Mouse (Mus musculus) kidney, adult 2 months (tissue): ENCODE data around the gene Map3k9.

Source experiments
- CTCF ChIP-seq: fragments of 200-500 bp; conservative IDR thresholded peaks from 2 replicates; pipeline ENCODE4 v1.5.1; 2011; ENCODE audit warnings: low read depth, mild to moderate bottlenecking, control low read depth, low read length, moderate library complexity, mixed read lengths; ENCODE audit not compliant: insufficient read depth, insufficient read length
- POLR2A ChIP-seq: fragments of 200-500 bp; IDR thresholded peaks from one replicate; pipeline ENCODE4 v1.6.1; 2011; ENCODE audit warnings: low read depth, low read length, control low read depth

GRCm38 (mm10) chr12:81788672-81789084, 7.7 kb upstream of the Map3k9 start:
- TF ChIP-seq POLR2A (no peak), CTCF (peak; percentile 99; the same call in 1 of the 2 replicates)
